Mouse (Mus musculus): ENCODE results near the gene Pdcd7.
A peak's percentile ranks its signal among the peaks of the same experiment; 100 is the strongest.

The Pdcd7 gene

DNA sequence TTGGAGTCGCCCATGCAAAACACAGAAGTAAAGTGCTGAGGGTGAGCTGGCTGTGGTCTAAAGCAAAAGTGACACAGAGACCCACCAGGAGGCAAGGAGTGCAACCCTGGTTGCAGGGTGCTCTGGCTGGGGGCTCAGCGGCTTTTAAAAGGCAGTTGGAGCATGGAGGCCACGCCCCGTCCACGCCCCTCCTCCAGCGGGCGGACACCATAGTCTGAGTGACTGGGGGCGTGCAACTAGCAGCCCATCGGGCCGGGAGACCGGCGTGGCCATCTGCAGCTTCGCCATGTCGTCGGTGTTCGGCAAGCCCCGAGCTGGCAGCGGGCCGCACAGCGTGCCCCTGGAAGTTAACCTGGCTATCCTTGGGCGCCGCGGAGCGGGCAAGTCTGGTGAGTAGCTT lies 52.4 kb downstream of the Pdcd7 start, which contains the start of gene Rasl12:
Gene Rasl12, plus strand, starts transcription at position 228 of the 400 bp plus-strand sequence.
- DNase-seq (ENCODE audit: low read depth): peak; percentile 33

DNA sequence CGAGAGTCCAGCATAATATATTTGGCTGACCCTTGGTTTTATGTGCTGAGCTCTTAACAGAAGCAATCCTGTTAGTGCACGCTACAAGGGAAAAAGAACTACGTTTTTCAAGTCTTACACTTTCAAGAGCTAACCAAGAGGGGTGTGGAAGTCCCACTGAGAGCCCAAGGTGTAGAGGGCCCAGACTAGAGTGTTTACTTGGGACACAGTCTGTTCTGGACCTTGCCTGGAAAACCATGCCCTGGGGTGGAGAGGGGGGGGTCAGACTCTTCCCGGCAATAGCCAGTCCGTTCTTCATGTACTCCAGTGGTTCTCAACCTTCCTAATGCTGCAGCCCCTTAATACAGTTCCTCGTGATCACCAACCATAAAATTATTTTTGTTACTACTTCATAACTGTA lies 54.0 kb downstream of the Pdcd7 start:
- no peak for DNase-seq (ENCODE audit: low read depth)

DNA sequence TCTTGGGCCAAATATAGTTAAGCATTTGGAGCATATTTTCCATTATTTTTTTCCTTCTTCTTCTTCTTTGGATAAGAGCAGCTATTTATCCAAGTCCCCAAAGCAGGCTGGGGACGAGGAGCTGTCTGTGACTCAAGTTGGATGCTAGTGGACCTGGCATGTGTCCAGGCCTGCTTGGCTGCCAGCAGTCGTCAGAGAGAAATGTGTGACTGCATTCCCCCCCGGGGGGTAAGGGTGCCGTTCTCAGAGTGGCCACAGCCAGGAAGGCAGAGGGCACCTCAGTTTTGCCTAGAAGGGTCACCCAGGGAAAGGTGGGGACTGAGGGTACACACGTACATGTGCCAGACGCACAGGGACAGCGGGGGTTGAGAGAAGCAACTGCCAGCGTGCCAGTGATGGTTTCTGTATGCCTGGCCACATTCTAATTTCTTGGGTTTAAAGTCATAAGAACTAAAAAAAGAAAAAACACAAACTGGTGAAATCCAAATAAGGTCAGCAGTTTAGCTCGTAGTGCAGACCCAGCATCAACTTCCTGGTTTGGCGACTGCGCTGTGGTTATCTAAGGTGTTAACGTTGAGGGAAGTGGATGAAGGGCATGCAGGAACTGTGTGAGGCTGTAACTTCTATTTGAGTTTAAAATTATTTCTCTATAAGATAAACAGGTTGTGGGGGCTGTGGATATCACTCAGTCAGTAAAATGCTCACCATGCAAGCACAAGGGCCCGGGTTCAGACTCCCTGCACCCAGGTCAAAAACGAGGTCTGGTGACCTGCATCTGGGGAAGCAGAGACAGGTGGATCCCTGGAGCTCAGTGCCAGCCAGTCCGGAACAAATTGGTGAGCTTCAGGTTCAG lies 58.7 kb downstream of the Pdcd7 start:
- DNase-seq (ENCODE audit: low read depth): no peak

DNA sequence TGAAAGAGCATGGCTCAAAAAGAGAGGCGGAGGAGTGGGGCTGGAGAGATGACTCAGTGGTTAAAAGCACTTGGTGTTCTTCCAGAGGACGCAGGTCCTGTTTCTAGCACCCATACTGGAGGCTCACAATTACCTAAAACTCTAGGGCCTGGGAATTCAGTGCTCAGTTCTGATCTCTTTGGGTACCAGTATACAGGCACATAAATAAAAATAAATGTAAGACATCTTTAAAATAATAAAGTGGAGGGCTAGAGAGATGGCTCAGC lies 59.2 kb downstream of the Pdcd7 start:
- no peak for DNase-seq (ENCODE audit: low read depth)

DNA sequence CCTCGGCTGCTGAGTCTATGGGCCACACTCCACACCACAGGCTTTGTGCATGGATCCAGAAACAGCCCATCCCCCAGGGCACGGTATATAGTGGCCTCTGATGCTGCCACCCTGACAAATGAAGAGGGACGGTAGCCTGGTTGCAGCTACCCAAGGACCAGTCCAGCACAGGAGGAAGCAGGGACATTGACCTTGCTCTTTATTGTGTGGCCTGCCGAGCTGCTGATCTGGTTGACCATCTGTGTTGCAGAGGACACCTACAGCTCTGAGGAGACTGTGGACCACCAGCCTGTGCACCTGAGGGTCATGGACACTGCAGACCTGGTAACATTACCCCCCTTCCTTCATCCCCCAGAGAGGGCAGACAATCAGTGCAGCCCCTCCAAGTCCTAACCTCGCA lies 61.4 kb downstream of the Pdcd7 start:
- DNase-seq (ENCODE audit: low read depth): no peak

DNA sequence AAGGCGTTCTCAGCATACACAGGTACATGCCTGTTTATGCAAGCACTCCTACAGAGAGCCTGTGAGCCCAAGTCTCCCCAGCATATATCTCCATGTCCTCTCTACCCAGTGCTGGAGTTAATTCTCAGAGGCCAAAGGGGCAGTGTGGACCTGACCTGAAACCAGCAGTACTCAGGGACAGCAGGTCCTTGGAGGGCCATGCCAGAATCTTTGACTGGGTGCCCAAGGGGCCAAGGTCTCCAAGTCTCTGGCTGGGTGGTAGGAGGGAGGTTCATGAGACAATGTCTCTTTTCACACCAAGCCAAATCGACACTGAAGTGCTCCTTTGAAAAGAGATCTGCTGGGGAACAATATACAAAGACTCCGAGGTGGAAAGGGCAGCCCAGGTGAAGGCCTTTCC lies 62.0 kb downstream of the Pdcd7 start:
- no peak for DNase-seq (ENCODE audit: low read depth)

DNA sequence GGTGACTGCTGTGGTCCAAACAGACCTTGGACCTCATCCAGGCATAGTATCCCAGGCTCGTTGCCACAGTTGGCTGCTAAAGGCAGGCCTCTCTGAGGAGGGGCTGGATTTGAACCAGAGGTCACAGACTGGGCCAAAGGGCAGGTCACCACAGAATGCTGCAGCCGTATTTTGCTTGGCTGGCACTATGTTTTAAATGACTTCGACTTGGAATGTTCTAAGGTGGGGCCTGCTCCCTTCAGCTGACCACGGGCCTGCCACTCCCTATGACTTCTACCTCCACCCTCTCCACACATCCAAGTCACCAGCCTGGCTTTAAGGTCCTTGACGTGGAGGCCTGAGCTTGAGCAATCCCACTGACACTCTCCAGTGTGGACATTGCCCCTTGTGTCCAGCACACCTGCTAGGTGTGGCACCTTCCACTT lies 63.0 kb downstream of the Pdcd7 start:
- no peak for DNase-seq (ENCODE audit: low read depth)

Measured in naive thymus-derived CD4-positive, alpha-beta T cell, adult 2 months (primary cell).